13 mouse cellular contexts compared by ENCODE assay signal in genomic region chr11:77806218-77806617, GRCm38 (mm10). TPM values are rescaled to one million over a fixed set of nuclear protein-coding genes. Genes with fewer than 3 reads are reported as not detected.
A peak's percentile ranks its signal among the peaks of the same experiment; 100 is the strongest.
DNase-seq lines count a peak whose midpoint lies in the region; ATAC-seq and TF ChIP-seq lines count a peak whose summit lies in the region.
"Had no signal": no experiment of that assay in that cellular context is flagged by ENCODE, and none has a peak within 500 bp of the region (broad histone marks: within the 10 kb centered on the region; RNA-seq: fewer than 3 reads in every experiment).

No protein-coding gene starts in this region.

- no peaks in the 10 kb centered on the region for H3K9me3 ChIP-seq in forebrain, embryonic 12.5 days
- H3K9me3 ChIP-seq in forebrain, embryonic 10.5 days = no peaks in the 10 kb centered on the region
- no peaks in the 10 kb centered on the region for H3K9me3 ChIP-seq in heart, embryonic 16.5 days (replicated peaks; ENCODE audit: control insufficient read depth, low read length)
- H3K9me3 ChIP-seq in heart, postnatal 0 days (replicated peaks; ENCODE audit: control insufficient read depth, low read length) = no peaks in the 10 kb centered on the region
- H3K9me3 ChIP-seq: limb, embryonic 15.5 days had no signal

- WGBS in forebrain, embryonic 12.5 days = 21% methylated on average over 2 of the region's 2 CpGs
- WGBS in forebrain, embryonic 10.5 days = 21% methylated on average over 2 of the region's 2 CpGs
- 13% methylated on average over 2 of the region's 2 CpGs for WGBS in heart, embryonic 16.5 days
- WGBS in liver, adult 2 months = 15% methylated on average over 2 of the region's 2 CpGs
- 16% methylated on average over 2 of the region's 2 CpGs for WGBS in heart, postnatal 0 days

- H3K4me3 ChIP-seq in forebrain, embryonic 12.5 days (replicated peaks) = no peak overlapping the region
- H3K4me3 ChIP-seq in forebrain, embryonic 10.5 days = no peak overlapping the region
- no peak overlapping the region for H3K4me3 ChIP-seq in heart, embryonic 16.5 days (ENCODE audit: low read length)
- no peak overlapping the region for H3K4me3 ChIP-seq in liver, adult 2 months (ENCODE audit: insufficient read depth, low read depth, low read length)
- H3K4me3 ChIP-seq in heart, postnatal 0 days (ENCODE audit: low read depth, low read length) = no peak overlapping the region
- H3K4me3 ChIP-seq: limb, embryonic 15.5 days had no signal

- peaks cover 48% of the 10 kb centered on the region; the same call in 1 of the 2 replicates for H3K79me2 ChIP-seq in liver, adult 2 months (ENCODE audit: control insufficient read depth, insufficient read depth, low read length)

- peak; percentile 45 for TF ChIP-seq CTCF in liver, adult 2 months (IDR thresholded peaks at IDR 0.05; ENCODE audit: low read depth, low read length)
- peak; percentile 39 for TF ChIP-seq CTCF in heart, postnatal 0 days (IDR thresholded peaks at IDR 0.05; ENCODE audit: low read depth)

- no peak for DNase-seq in forebrain, embryonic 10.5 days (ENCODE audit: extremely low spot score, low spot score)
- DNase-seq in heart, adult 8-10 months (ENCODE audit: low spot score) = no peak
- peak; percentile 72 for DNase-seq in liver, adult 2 months (ENCODE audit: extremely low read depth, low read depth, low spot score)
- no peak for DNase-seq in liver
- peak; percentile 81 for DNase-seq in heart, postnatal 0 days (ENCODE audit: low spot score)
- DNase-seq in yolk sac, embryonic 10.5 days (ENCODE audit: low spot score) = no peak
- DNase-seq: thymus, adult 2 months had no signal

- ATAC-seq in forebrain, embryonic 12.5 days (ENCODE audit: low FRiP score) = no peak
- ATAC-seq in heart, embryonic 16.5 days (replicated peaks; ENCODE audit: extremely low read depth, insufficient read depth, low FRiP score) = no peak
- ATAC-seq in heart, postnatal 0 days (ENCODE audit: insufficient read depth, low read depth) = peak; percentile 42; the same call in 1 of the 2 replicates
- ATAC-seq: inflammation-experienced regulatory T-cells, adult 6 months had no signal

- 0 out of 2 replicates have a peak overlapping the region, but pooled peaks have one; percentile 16 for H3K27ac ChIP-seq in forebrain, embryonic 12.5 days
- no peak overlapping the region for H3K27ac ChIP-seq in forebrain, embryonic 10.5 days
- peak overlapping the region; percentile 68 for H3K27ac ChIP-seq in heart, embryonic 16.5 days (ENCODE audit: low read length)
- no peak overlapping the region for H3K27ac ChIP-seq in liver, adult 2 months (replicated peaks; ENCODE audit: insufficient read depth, low read depth, low read length)
- H3K27ac ChIP-seq in heart, postnatal 0 days (ENCODE audit: low read depth) = peak overlapping the region; percentile 44
- H3K27ac ChIP-seq: limb, embryonic 15.5 days had no signal

- H3K4me2 ChIP-seq in forebrain, embryonic 12.5 days = no peak overlapping the region
- H3K4me2 ChIP-seq in heart, embryonic 16.5 days (ENCODE audit: low read depth, low read length) = no peak overlapping the region
- H3K4me2 ChIP-seq in heart, postnatal 0 days (ENCODE audit: low read depth, low read length) = no peak overlapping the region
- H3K4me2 ChIP-seq: limb, embryonic 15.5 days had no signal

- TF ChIP-seq POLR2A in liver, adult 2 months (IDR thresholded peaks at IDR 0.05; ENCODE audit: extremely low read depth, insufficient read depth, low read length) = no peak

- H3K36me3 ChIP-seq in forebrain, embryonic 12.5 days (replicated peaks) = no peaks in the 10 kb centered on the region
- H3K36me3 ChIP-seq in forebrain, embryonic 10.5 days (replicated peaks) = no peaks in the 10 kb centered on the region
- H3K36me3 ChIP-seq in heart, embryonic 16.5 days (ENCODE audit: control insufficient read depth, insufficient read depth) = no peaks in the 10 kb centered on the region
- H3K36me3 ChIP-seq in liver, adult 2 months (ENCODE audit: control insufficient read depth, insufficient read depth, low read length) = no peaks in the 10 kb centered on the region
- peaks cover 9% of the 10 kb centered on the region; the same call in 1 of the 2 replicates for H3K36me3 ChIP-seq in heart, postnatal 0 days (replicated peaks; ENCODE audit: control insufficient read depth, insufficient read depth, low read length)
- H3K36me3 ChIP-seq: limb, embryonic 15.5 days had no signal

- peaks cover 43% of the 10 kb centered on the region for H3K4me1 ChIP-seq in forebrain, embryonic 12.5 days
- peaks cover 64% of the 10 kb centered on the region for H3K4me1 ChIP-seq in forebrain, embryonic 10.5 days
- H3K4me1 ChIP-seq in heart, embryonic 16.5 days (ENCODE audit: control insufficient read depth, insufficient read depth, low read length) = peaks cover 84% of the 10 kb centered on the region
- peaks cover 2% of the 10 kb centered on the region for H3K4me1 ChIP-seq in liver, adult 2 months (ENCODE audit: control insufficient read depth, insufficient read depth, low read length)
- H3K4me1 ChIP-seq in heart, postnatal 0 days (ENCODE audit: control insufficient read depth, insufficient read depth) = peaks cover 77% of the 10 kb centered on the region

- TF ChIP-seq EP300 in heart, postnatal 0 days (IDR thresholded peaks at IDR 0.05; ENCODE audit: low read depth) = no peak

- no peak overlapping the region for H3K9ac ChIP-seq in forebrain, embryonic 12.5 days
- H3K9ac ChIP-seq in heart, embryonic 16.5 days (ENCODE audit: low read length) = no peak overlapping the region
- H3K9ac ChIP-seq in liver, adult 2 months (ENCODE audit: low read depth, low read length) = no peak overlapping the region
- H3K9ac ChIP-seq in heart, postnatal 0 days (replicated peaks; ENCODE audit: low read depth, low read length) = no peak overlapping the region
- H3K9ac ChIP-seq: limb, embryonic 15.5 days had no signal

- no peaks in the 10 kb centered on the region for H3K27me3 ChIP-seq in forebrain, embryonic 12.5 days
- H3K27me3 ChIP-seq in forebrain, embryonic 10.5 days (ENCODE audit: poor library complexity, severe bottlenecking) = no peaks in the 10 kb centered on the region
- H3K27me3 ChIP-seq in heart, embryonic 16.5 days (ENCODE audit: control insufficient read depth, insufficient read depth, low read length) = no peaks in the 10 kb centered on the region
- no peaks in the 10 kb centered on the region for H3K27me3 ChIP-seq in liver, adult 2 months (ENCODE audit: control insufficient read depth, insufficient read depth, low read length)
- H3K27me3 ChIP-seq in heart, postnatal 0 days (ENCODE audit: control insufficient read depth, insufficient read depth, low read length) = no peaks in the 10 kb centered on the region
- H3K27me3 ChIP-seq: limb, embryonic 15.5 days had no signal

RNA-seq across cellular contexts. Expression of gene Gm10277, which starts 18.7 kb away (rescaled TPM):
- 2.1 and 2.9 TPM in 2 replicates for polyA plus RNA-seq in forebrain, embryonic 12.5 days (2016; fragmentation: Nextera tagmentation; extraction: Ambion mirVana)
- 0.92 and 1.2 TPM in 2 replicates for polyA plus RNA-seq in forebrain, embryonic 10.5 days (2016; fragmentation: Nextera tagmentation; extraction: Ambion mirVana)
- 1.2 and 1.3 TPM in 2 replicates for polyA plus RNA-seq in heart, embryonic 16.5 days (2015; fragmentation: Nextera tagmentation; extraction: Ambion mirVana)
- total RNA-seq in heart, adult 8-10 months (2022) = not detected
- not detected in 2 replicates for total RNA-seq in liver, adult 2 months (2014; rRNA removed)
- not detected in 2 replicates for polyA plus RNA-seq in liver, adult 2 months (2012; rRNA removed)
- total RNA-seq in heart, postnatal 0 days (2014; rRNA removed; ENCODE audit: low replicate concordance) = not detected in 2 replicates
- 0.41 and 0.52 TPM in 2 replicates for polyA plus RNA-seq in heart, postnatal 0 days (2015; fragmentation: Nextera tagmentation; extraction: Ambion mirVana)
- total RNA-seq: megakaryocyte progenitor cell, adult 5-6 weeks had no signal
- polyA plus RNA-seq: frontal cortex, adult 2 months; thymus, adult 2 months had no signal

RNA-seq across cellular contexts. Expression of gene Myo18a, which starts 43.2 kb away (rescaled TPM):
- 49.4 and 56.7 TPM in 2 replicates for polyA plus RNA-seq in forebrain, embryonic 12.5 days (2016; fragmentation: Nextera tagmentation; extraction: Ambion mirVana)
- polyA plus RNA-seq in forebrain, embryonic 10.5 days (2016; fragmentation: Nextera tagmentation; extraction: Ambion mirVana) = 25.9 and 26.4 TPM in 2 replicates
- 104 and 122 TPM in 2 replicates for polyA plus RNA-seq in heart, embryonic 16.5 days (2015; fragmentation: Nextera tagmentation; extraction: Ambion mirVana)
- 100 to 1,000 TPM; 256 to 285 (median 277) TPM for total RNA-seq in heart, adult 8-10 months (2022)
- 28.6 and 33.7 TPM in 2 replicates for total RNA-seq in liver, adult 2 months (2014; rRNA removed)
- polyA plus RNA-seq in liver, adult 2 months (2012; rRNA removed) = 33.8 and 42.0 TPM in 2 replicates
- total RNA-seq in heart, postnatal 0 days (2014; rRNA removed; ENCODE audit: low replicate concordance) = 181 and 218 TPM in 2 replicates
- 80.0 and 82.5 TPM in 2 replicates for polyA plus RNA-seq in heart, postnatal 0 days (2015; fragmentation: Nextera tagmentation; extraction: Ambion mirVana)

Comparison
In these comparisons a context has a peak if more than half of its experiments do, and no peak if none do; other contexts are left out.
1. H3K27ac ChIP-seq: peak in forebrain, embryonic 12.5 days (single experiment), heart, embryonic 16.5 days (single experiment) and heart, postnatal 0 days (single experiment); none in forebrain, embryonic 10.5 days (single experiment) and liver, adult 2 months (single experiment).
2. DNase-seq: peak in liver, adult 2 months (single experiment) and heart, postnatal 0 days (single experiment); none in forebrain, embryonic 10.5 days (single experiment), heart, adult 8-10 months (single experiment), liver (single experiment) and yolk sac, embryonic 10.5 days (single experiment).